In the genomic region with DNA sequence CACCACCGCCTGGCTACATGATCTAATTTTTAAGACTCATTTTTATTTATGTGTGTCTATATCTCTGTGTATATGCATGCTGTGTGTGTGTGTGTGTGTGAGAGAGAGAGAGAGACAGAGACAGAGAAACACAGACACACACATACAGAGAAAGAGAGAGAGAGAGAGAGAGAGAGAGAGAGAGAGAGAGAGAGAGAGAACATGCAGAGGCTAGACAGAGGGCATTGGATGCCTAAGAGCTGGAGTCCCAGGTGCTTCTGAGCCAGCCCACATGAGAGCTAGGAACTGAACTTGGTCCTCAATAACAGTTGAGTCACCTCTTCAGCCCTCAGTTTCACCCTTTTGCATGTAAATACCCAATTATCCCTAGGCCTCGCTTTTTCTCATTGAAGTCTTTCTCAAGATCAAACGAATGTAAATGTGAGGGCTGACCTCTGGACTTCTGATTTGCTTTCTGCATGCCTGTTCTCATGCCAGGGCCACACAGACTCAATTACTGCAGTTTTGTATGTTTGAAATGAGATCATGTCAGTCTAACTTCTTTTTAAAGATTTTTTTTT, we compare ENCODE assay signal across 24 mouse cellular contexts.
"Had no signal": no experiment of that assay in that cellular context is flagged by ENCODE, and none has a peak within 500 bp of the region (broad histone marks: within the 10 kb centered on the region; RNA-seq: fewer than 3 reads in every experiment).

No protein-coding gene starts in this region.

- H3K4me2 ChIP-seq: heart, embryonic 13.5 days; heart, embryonic 15.5 days; hindbrain, embryonic 13.5 days; hindbrain, embryonic 15.5 days; limb, embryonic 13.5 days; limb, embryonic 15.5 days; liver, embryonic 12.5 days had no signal

- H3K9me3 ChIP-seq: heart, embryonic 10.5 days; heart, embryonic 13.5 days; heart, embryonic 15.5 days; hindbrain, embryonic 13.5 days; hindbrain, embryonic 15.5 days; limb, embryonic 13.5 days; limb, embryonic 15.5 days; liver, embryonic 12.5 days had no signal

- H3K4me1 ChIP-seq: heart, embryonic 10.5 days; heart, embryonic 13.5 days; heart, embryonic 15.5 days; hindbrain, embryonic 13.5 days; hindbrain, embryonic 15.5 days; limb, embryonic 13.5 days; liver, embryonic 12.5 days had no signal

- H3K36me3 ChIP-seq: heart, embryonic 10.5 days; heart, embryonic 13.5 days; heart, embryonic 15.5 days; hindbrain, embryonic 13.5 days; hindbrain, embryonic 15.5 days; limb, embryonic 13.5 days; limb, embryonic 15.5 days; liver, embryonic 12.5 days had no signal

- H3K27ac ChIP-seq: heart, embryonic 10.5 days; heart, embryonic 13.5 days; heart, embryonic 15.5 days; hindbrain, embryonic 13.5 days; hindbrain, embryonic 15.5 days; hindbrain, postnatal 0 days; layer of hippocampus, adult 2 months; left cerebral cortex, adult 2 months; limb, embryonic 13.5 days; limb, embryonic 15.5 days; liver, embryonic 12.5 days; liver, embryonic 14.5 days had no signal

- H3K27me3 ChIP-seq: heart, embryonic 13.5 days; heart, embryonic 15.5 days; hindbrain, embryonic 13.5 days; hindbrain, embryonic 15.5 days; limb, embryonic 13.5 days; limb, embryonic 15.5 days; liver, embryonic 12.5 days had no signal

- H3K9ac ChIP-seq: heart, embryonic 13.5 days; heart, embryonic 15.5 days; hindbrain, embryonic 13.5 days; hindbrain, embryonic 15.5 days; limb, embryonic 13.5 days; limb, embryonic 15.5 days; liver, embryonic 12.5 days; liver, embryonic 14.5 days had no signal

- ATAC-seq: hindbrain, postnatal 0 days; intestine, embryonic 16.5 days; liver, embryonic 12.5 days had no signal

- H3K4me3 ChIP-seq: heart, embryonic 10.5 days; heart, embryonic 13.5 days; heart, embryonic 15.5 days; hindbrain, embryonic 13.5 days; hindbrain, embryonic 15.5 days; layer of hippocampus, adult 2 months; left cerebral cortex, adult 2 months; limb, embryonic 13.5 days; limb, embryonic 15.5 days; liver, embryonic 12.5 days had no signal

- DNase-seq: gastrocnemius, postnatal 14 days; gastrocnemius, postnatal 36 days; heart, adult 18-20 months; heart, postnatal 14 days; heart, postnatal 36 days; kidney, adult 11 months; kidney, adult 8-10 months; kidney, postnatal 10 days; kidney, postnatal 25 days; kidney, postnatal 4 days; left cerebral cortex, postnatal 4 days had no signal
